Mouse (Mus musculus) liver, embryonic 11.5 days (tissue): ENCODE measurements at regions not wholly inside any gene's neighbourhood (a gene's known extent, or its start where the extent isn't known, plus 50 kb on each side); places are given as distances from the start of the nearest gene placed in this dataset.

Experiments
- ATAC-seq: fragments of 200-750 bp; cut with Nextera tagmentation; replicated peaks from 2 replicates; pipeline ENCODE4 v1.8.0; 2017; ENCODE audit warnings: moderate number of reproducible peaks, mild to moderate bottlenecking, moderate TSS enrichment, moderate library complexity; ENCODE audit not compliant: low FRiP score
- DNase-seq: peaks from one replicate; pipeline ENCODE4 v3.0.0-alpha.2; 2017; ENCODE audit warnings: low spot score
- H3K27ac ChIP-seq: fragments of 300-500 bp; sonication (generic); 2 replicates; pipeline ENCODE4 v1.5.1; 2014; ENCODE audit warnings: mild to moderate bottlenecking, low read depth, low read length, control low read depth
- H3K27me3 ChIP-seq: fragments of 300-500 bp; sonication (generic); replicated peaks from 2 replicates; pipeline ENCODE4 v1.6.1; 2014; ENCODE audit warnings: low read length, mixed read lengths; ENCODE audit not compliant: control insufficient read depth, insufficient read depth
- H3K36me3 ChIP-seq: fragments of 300-500 bp; sonication (generic); 2 replicates; pipeline ENCODE4 v1.6.1; 2014; ENCODE audit warnings: mild to moderate bottlenecking, low read length, moderate library complexity, mixed read lengths; ENCODE audit not compliant: control insufficient read depth, insufficient read depth
- H3K4me1 ChIP-seq: fragments of 300-500 bp; sonication (generic); replicated peaks from 2 replicates; pipeline ENCODE4 v1.6.1; 2014; ENCODE audit warnings: low read length, mixed read lengths; ENCODE audit not compliant: control insufficient read depth, insufficient read depth
- H3K4me2 ChIP-seq: fragments of 300-500 bp; sonication (generic); 2 replicates; pipeline ENCODE4 v1.6.1; 2014; ENCODE audit warnings: mild to moderate bottlenecking, control low read depth, moderate library complexity
- H3K4me3 ChIP-seq: fragments of 300-500 bp; sonication (generic); 2 replicates; pipeline ENCODE4 v1.5.1; 2014; ENCODE audit warnings: low read depth, low read length, control low read depth
- H3K9ac ChIP-seq: fragments of 300-500 bp; sonication (generic); 2 replicates; pipeline ENCODE4 v1.6.1; 2014; ENCODE audit warnings: low read depth, low read length, control low read depth
- H3K9me3 ChIP-seq: fragments of 300-500 bp; sonication (generic); 2 replicates; pipeline ENCODE4 v1.6.1; 2016; ENCODE audit warnings: low read length, inconsistent platforms, mixed read lengths; ENCODE audit not compliant: control insufficient read depth
- WGBS: fragments of 180-500 bp; shearing (Covaris S2); extraction: QIAGEN DNeasy Blood & Tissue Kit; methylation state at CpG from one replicate; pipeline ENCODE4 v1.1.7; 2014; 5-methylcytosine and 5-hydroxymethylcytosine counted together

GRCm38 (mm10) chr4:45689991-45690916 is 108.6 kb upstream of the Aldh1b1 start:
- Histone ChIP-seq H3K9me3 (no peaks in the 10 kb centered on the region), H3K27ac (no peak overlapping the region), H3K4me2 (no peak overlapping the region), H3K36me3 (no peaks in the 10 kb centered on the region), H3K4me1 (no peaks in the 10 kb centered on the region), H3K9ac (no peak overlapping the region), H3K27me3 (peaks cover 3% of the 10 kb centered on the region; the same call in 1 of the 2 replicates), H3K4me3 (no peak overlapping the region)
- no peak for ATAC-seq
- WGBS: 69% methylated on average over 12 of the region's 12 CpGs
- no peak for DNase-seq

GRCm38 (mm10) chr4:45689572-45689971 is 109.2 kb upstream of the Aldh1b1 start:
- Histone ChIP-seq H3K4me3 (no peak overlapping the region), H3K36me3 (no peaks in the 10 kb centered on the region), H3K9ac (no peak overlapping the region), H3K27me3 (peaks cover 3% of the 10 kb centered on the region; the same call in 1 of the 2 replicates), H3K4me1 (no peaks in the 10 kb centered on the region), H3K4me2 (no peak overlapping the region), H3K27ac (no peak overlapping the region), H3K9me3 (no peaks in the 10 kb centered on the region)
- no peak for ATAC-seq
- WGBS: 40% methylated on average over 5 of the region's 5 CpGs
- no peak for DNase-seq

- H3K4me3 ChIP-seq: no peak overlapping the region
- peaks cover 3% of the 10 kb centered on the region; the same call in 1 of the 2 replicates for H3K27me3 ChIP-seq
- DNase-seq (no peak), ATAC-seq (no peak)
- 56% methylated on average over 7 of the region's 7 CpGs for WGBS
- no peak overlapping the region for H3K27ac ChIP-seq
- H3K9me3 ChIP-seq: no peaks in the 10 kb centered on the region
- no peak overlapping the region for H3K4me2 ChIP-seq
- no peak overlapping the region for H3K9ac ChIP-seq
- H3K36me3 ChIP-seq: no peaks in the 10 kb centered on the region
- no peaks in the 10 kb centered on the region for H3K4me1 ChIP-seq
These were observed 110.6 kb upstream of the Aldh1b1 start for GRCm38 (mm10) chr4:45688233-45688632.

- ATAC-seq (no peak), DNase-seq (no peak)
- Histone ChIP-seq H3K27me3 (peaks cover 3% of the 10 kb centered on the region; the same call in 1 of the 2 replicates), H3K4me3 (no peak overlapping the region), H3K9me3 (no peaks in the 10 kb centered on the region), H3K36me3 (no peaks in the 10 kb centered on the region), H3K9ac (no peak overlapping the region), H3K27ac (no peak overlapping the region), H3K4me2 (no peak overlapping the region), H3K4me1 (no peaks in the 10 kb centered on the region)
- WGBS: 82% methylated on average over 3 of the region's 3 CpGs
These were observed 113.8 kb upstream of the Aldh1b1 start for GRCm38 (mm10) chr4:45685031-45685430.

GRCm38 (mm10) chr4:45683205-45683604 is 115.6 kb upstream of the Aldh1b1 start:
- Histone ChIP-seq H3K9me3 (no peaks in the 10 kb centered on the region), H3K27ac (no peak overlapping the region), H3K4me3 (no peak overlapping the region), H3K36me3 (no peaks in the 10 kb centered on the region), H3K27me3 (peaks cover 3% of the 10 kb centered on the region; the same call in 1 of the 2 replicates), H3K4me2 (no peak overlapping the region), H3K9ac (no peak overlapping the region), H3K4me1 (no peaks in the 10 kb centered on the region)
- DNase-seq (no peak), ATAC-seq (no peak)
- WGBS: 77% methylated on average over 3 of the region's 3 CpGs

GRCm38 (mm10) chr4:45682746-45683145 is 116.1 kb upstream of the Aldh1b1 start:
- Histone ChIP-seq H3K4me1 (no peaks in the 10 kb centered on the region), H3K4me3 (no peak overlapping the region), H3K27ac (no peak overlapping the region), H3K9ac (no peak overlapping the region), H3K27me3 (peaks cover 3% of the 10 kb centered on the region; the same call in 1 of the 2 replicates), H3K4me2 (no peak overlapping the region), H3K9me3 (no peaks in the 10 kb centered on the region), H3K36me3 (no peaks in the 10 kb centered on the region)
- ATAC-seq (no peak), DNase-seq (no peak)
- 81% methylated on average over 8 of the region's 8 CpGs for WGBS

- no peaks in the 10 kb centered on the region for H3K4me1 ChIP-seq
- no peak overlapping the region for H3K4me2 ChIP-seq
- H3K4me3 ChIP-seq: no peak overlapping the region
- no peaks in the 10 kb centered on the region for H3K9me3 ChIP-seq
- H3K27ac ChIP-seq: no peak overlapping the region
- 63% methylated on average over 6 of the region's 6 CpGs for WGBS
- H3K9ac ChIP-seq: no peak overlapping the region
- H3K27me3 ChIP-seq: no peaks in the 10 kb centered on the region; the same call in 1 of the 2 replicates
- DNase-seq: no peak
- no peak for ATAC-seq
- no peaks in the 10 kb centered on the region for H3K36me3 ChIP-seq
These were observed 122.7 kb upstream of the Aldh1b1 start for GRCm38 (mm10) chr4:45676137-45676536.

- no peak overlapping the region for H3K4me3 ChIP-seq
- no peaks in the 10 kb centered on the region for H3K36me3 ChIP-seq
- no peak overlapping the region for H3K9ac ChIP-seq
- DNase-seq: no peak
- no peak overlapping the region for H3K27ac ChIP-seq
- 87% methylated on average over 10 of the region's 10 CpGs for WGBS
- no peak for ATAC-seq
- no peaks in the 10 kb centered on the region for H3K4me1 ChIP-seq
- H3K9me3 ChIP-seq: no peaks in the 10 kb centered on the region
- no peaks in the 10 kb centered on the region; the same call in 1 of the 2 replicates for H3K27me3 ChIP-seq
- H3K4me2 ChIP-seq: no peak overlapping the region
These were observed 124.5 kb upstream of the Aldh1b1 start for GRCm38 (mm10) chr4:45674291-45674690.
